Mouse (Mus musculus) CH12.LX (cell line): Measurements from ENCODE around the gene Mettl21e. TPM values are rescaled to one million over a fixed set of nuclear protein-coding genes. Genes with fewer than 3 reads are reported as not detected.
"Not testable (repeated sequence)": the region's sequence is repeated elsewhere in the genome, so short reads cannot be mapped to it uniquely, and the experiment has no call there.

ENCODE experiments used
- DNase-seq: peaks from one replicate; pipeline ENCODE4 v3.0.0-alpha.2; 2013; ENCODE audit errors: extremely low read depth
- H3K27ac ChIP-seq: 2 replicates; pipeline ENCODE4 v1.5.1; 2012; ENCODE audit warnings: low read depth, mild to moderate bottlenecking, control low read depth, moderate library complexity; ENCODE audit not compliant: insufficient read depth
- H3K27me3 ChIP-seq: replicated peaks from 2 replicates; pipeline ENCODE3; 2012; ENCODE audit warnings: inconsistent platforms
- H3K36me3 ChIP-seq, 2 experiments: replicated peaks in 1 of 2; 2 replicates each; pipeline versions ENCODE3 to v1.6.1; 2012; ENCODE audit warnings: inconsistent platforms in 1 of 2, low read length in 1 of 2, mild to moderate bottlenecking in 1 of 2, mixed read lengths in 1 of 2, moderate library complexity in 1 of 2; ENCODE audit not compliant: control insufficient read depth in 1 of 2, insufficient read depth in 1 of 2
- H3K4me1 ChIP-seq, 2 experiments: 2 replicates each; pipeline ENCODE4 v1.6.1; 2012; ENCODE audit warnings: inconsistent platforms in 1 of 2, moderate library complexity in 1 of 2; ENCODE audit not compliant: insufficient read depth in 2 of 2, control insufficient read depth in 1 of 2
- H3K4me2 ChIP-seq: 2 replicates; pipeline ENCODE4 v1.6.1; 2012; ENCODE audit warnings: low read depth, mild to moderate bottlenecking, control low read depth; ENCODE audit not compliant: poor library complexity, insufficient read depth, severe bottlenecking
- H3K4me3 ChIP-seq, 3 experiments: fragments of 150-350 bp in 1 of 3; sonication (generic) in 1 of 3; replicated peaks in 1 of 3; 2 replicates each; pipeline versions ENCODE3 to v1.5.1; 2011 to 2012; ENCODE audit warnings: low read depth in 2 of 3, low read length in 2 of 3, mild to moderate bottlenecking in 2 of 3, moderate library complexity in 2 of 3, control low read depth in 1 of 3, improper control_type of control experiment in 1 of 3, inconsistent platforms in 1 of 3, mixed read lengths in 1 of 3; ENCODE audit not compliant: poor library complexity in 1 of 3
- H3K79me2 ChIP-seq: replicated peaks from 2 replicates; pipeline ENCODE4 v1.6.1; 2012; ENCODE audit warnings: mild to moderate bottlenecking, moderate library complexity; ENCODE audit not compliant: control insufficient read depth, poor library complexity, insufficient read depth, severe bottlenecking; ENCODE audit errors: extremely low read depth
- H3K9ac ChIP-seq: 2 replicates; pipeline ENCODE4 v1.6.1; 2012; ENCODE audit warnings: low read depth, mild to moderate bottlenecking, control low read depth, moderate library complexity; ENCODE audit not compliant: insufficient read depth
- H3K9me3 ChIP-seq: replicated peaks from 2 replicates; pipeline ENCODE3; 2012; ENCODE audit warnings: low read length, inconsistent platforms, mixed read lengths
- CHD1 ChIP-seq: IDR thresholded peaks from 2 replicates; pipeline ENCODE4 v1.6.1; 2012; ENCODE audit warnings: low read depth, low read length, improper control_type of control experiment, inconsistent platforms
- EP300 ChIP-seq: IDR thresholded peaks from 2 replicates; pipeline ENCODE4 v1.6.1; 2011; ENCODE audit warnings: low read length, improper control_type of control experiment
- ETS1 ChIP-seq: conservative IDR thresholded peaks from 2 replicates; pipeline ENCODE4 v1.6.1; 2012; ENCODE audit warnings: low read depth, mild to moderate bottlenecking, inconsistent platforms, low read length, improper control_type of control experiment, moderate library complexity
- GABPA ChIP-seq: IDR thresholded peaks from 2 replicates; pipeline ENCODE4 v1.6.1; 2012; ENCODE audit warnings: low read depth, low read length, improper control_type of control experiment, inconsistent platforms; ENCODE audit not compliant: insufficient replicate concordance
- HCFC1 ChIP-seq: IDR thresholded peaks from 2 replicates; pipeline ENCODE4 v1.6.1; 2012; ENCODE audit warnings: low read depth, mild to moderate bottlenecking, inconsistent platforms, low read length, improper control_type of control experiment
- JUN ChIP-seq: IDR thresholded peaks from 2 replicates; pipeline ENCODE4 v1.6.1; 2011; ENCODE audit warnings: low read depth, mild to moderate bottlenecking, low read length, improper control_type of control experiment, moderate library complexity; ENCODE audit not compliant: insufficient read depth
- KAT2A ChIP-seq: IDR thresholded peaks from 2 replicates; pipeline ENCODE4 v1.6.1; 2012; ENCODE audit warnings: low read length, improper control_type of control experiment, inconsistent platforms; ENCODE audit not compliant: insufficient replicate concordance
- MAFK ChIP-seq: IDR thresholded peaks from 2 replicates; pipeline ENCODE4 v1.6.1; 2011; ENCODE audit warnings: low read length, improper control_type of control experiment; ENCODE audit not compliant: insufficient replicate concordance
- MEF2A ChIP-seq: IDR thresholded peaks from 2 replicates; pipeline ENCODE4 v1.6.1; 2014; ENCODE audit warnings: low read depth, mild to moderate bottlenecking, inconsistent platforms, low read length, improper control_type of control experiment, borderline replicate concordance
- MXI1 ChIP-seq: IDR thresholded peaks from 2 replicates; pipeline ENCODE4 v1.6.1; 2011; ENCODE audit warnings: mild to moderate bottlenecking, low read depth, low read length, improper control_type of control experiment
- MYC ChIP-seq: IDR thresholded peaks from 2 replicates; pipeline ENCODE4 v1.6.1; 2011; ENCODE audit warnings: low read depth, mild to moderate bottlenecking, improper control_type of control experiment, low read length
- RAD21 ChIP-seq: IDR thresholded peaks from 2 replicates; pipeline ENCODE4 v1.6.1; 2011; ENCODE audit warnings: low read depth, mild to moderate bottlenecking, low read length, improper control_type of control experiment, moderate library complexity
- RCOR1 ChIP-seq: conservative IDR thresholded peaks from 2 replicates; pipeline ENCODE4 v1.6.1; 2012; ENCODE audit warnings: low read depth, mild to moderate bottlenecking, inconsistent platforms, low read length, improper control_type of control experiment
- SIN3A ChIP-seq: IDR thresholded peaks from 2 replicates; pipeline ENCODE4 v1.6.1; 2012; ENCODE audit warnings: low read length, improper control_type of control experiment, inconsistent platforms
- TBP ChIP-seq: conservative IDR thresholded peaks from 2 replicates; pipeline ENCODE4 v1.6.1; 2011; ENCODE audit warnings: low read depth, low read length, improper control_type of control experiment
- TCF12 ChIP-seq: IDR thresholded peaks from 2 replicates; pipeline ENCODE4 v1.6.1; 2014; ENCODE audit warnings: low read depth, mild to moderate bottlenecking, inconsistent platforms, low read length, improper control_type of control experiment
- UBTF ChIP-seq: IDR thresholded peaks from 2 replicates; pipeline ENCODE4 v1.6.1; 2012; ENCODE audit warnings: low read depth, mild to moderate bottlenecking, inconsistent platforms, low read length, improper control_type of control experiment, moderate library complexity
- ZC3H11A ChIP-seq: IDR thresholded peaks from 2 replicates; pipeline ENCODE4 v1.6.1; 2012; ENCODE audit warnings: low read depth, mild to moderate bottlenecking, inconsistent platforms, low read length, improper control_type of control experiment
- dilution Hi-C: fragments of 300-500 bp; cut with MboI; formaldehyde crosslinking; loops from 2 replicates; pipeline ENCODE4 v1.14.3; 2020; ENCODE audit warnings: low sequenced_read_pairs; ENCODE audit not compliant: extremely low pct_unique_long_range_greater_than_20kb, extremely low pct_ligation_motif_present
- in situ Hi-C: fragments of 300-500 bp; cut with MboI; formaldehyde crosslinking; loops from 3 replicates; pipeline ENCODE4 v1.14.3; 2019; ENCODE audit warnings: low sequenced_read_pairs, low pct_ligation_motif_present, low pct_unique_long_range_greater_than_20kb, mixed read lengths
- polyA plus RNA-seq: library from polyadenylated mRNA; unstranded; fragments of >175 nt; gene quantifications from 2 replicates; pipeline ENCODE4 v1.2.1, GENCODE M21; 2012; ENCODE audit warnings: low read depth; ENCODE audit not compliant: insufficient read length
- total RNA-seq, 2 experiments: library from RNA; depleted of rRNA; stranded (reverse); fragments of 300-350 nt in 1 of 2; fragments of >200 nt in 1 of 2; gene quantifications; 2 replicates each; pipeline ENCODE4 v1.2.3; 2012 to 2014

Gene Mettl21e
- total RNA-seq (2012; rRNA removed), result not detected in 2 replicates
- not detected in 2 replicates for total RNA-seq (2014; rRNA removed)
- polyA plus RNA-seq, result not detected in 2 replicates

DNA sequence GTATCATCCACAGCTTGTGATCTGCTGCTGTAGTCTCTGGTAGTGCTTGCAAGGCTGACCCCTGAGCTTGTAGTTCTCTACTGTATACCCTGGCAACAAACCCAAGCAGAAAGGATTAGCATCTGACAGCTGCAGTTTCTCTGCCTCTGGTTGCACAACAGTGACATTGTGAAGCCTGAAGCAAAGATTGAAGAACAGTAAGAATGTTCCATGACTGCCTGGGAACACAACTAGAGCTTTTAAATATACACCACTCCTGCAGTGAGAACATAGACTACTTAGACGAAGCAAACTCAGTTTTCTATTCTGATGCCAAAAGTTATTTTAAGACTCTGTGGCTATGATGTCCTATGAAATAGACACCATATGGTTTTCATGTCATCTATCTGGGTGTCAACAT lies at the start of gene Mettl21e:
Gene Mettl21e (minus strand): TSS at position 86 of the 400 bp plus-strand sequence.
- no peak for DNase-seq
- H3K4me2 ChIP-seq, result no peak within 1 kb of the TSS
- H3K79me2 ChIP-seq, result no peaks in the 10 kb centered on the region
- no peak for TF ChIP-seq MXI1
- no peak for TF ChIP-seq ZC3H11A
- TF ChIP-seq KAT2A, result no peak
- no peak for TF ChIP-seq MYC
- TF ChIP-seq TBP, result no peak
- TF ChIP-seq SIN3A, result no peak
- no peak for TF ChIP-seq RCOR1
- no peak for TF ChIP-seq UBTF
- no peak for TF ChIP-seq ETS1
- no peak for TF ChIP-seq GABPA
- no peak for TF ChIP-seq RAD21
- TF ChIP-seq HCFC1, result no peak
- no peak for TF ChIP-seq JUN
- no peak for TF ChIP-seq MEF2A
- no peak for TF ChIP-seq CHD1
- no peak for TF ChIP-seq MAFK
- no peak for TF ChIP-seq EP300
- TF ChIP-seq TCF12, result no peak
- no peaks in the 10 kb centered on the region for H3K27me3 ChIP-seq
- no peak within 1 kb of the TSS for H3K27ac ChIP-seq
- dilution Hi-C loops (no loop called here), in situ Hi-C loops (no loop called here)
- no peaks in the 10 kb centered on the region for H3K36me3 ChIP-seq
- H3K4me1 ChIP-seq, result no peaks in the 10 kb centered on the region
- H3K9ac ChIP-seq, result no peak within 1 kb of the TSS
- no peaks in the 10 kb centered on the region for H3K9me3 ChIP-seq
- no peak within 1 kb of the TSS for H3K4me3 ChIP-seq

GRCm38 (mm10) chr1:44240440-44240839 lies 21.7 kb upstream of the Mettl21e start:
- in situ Hi-C loops, H3K36me3 ChIP-seq, H3K27me3 ChIP-seq, H3K9me3 ChIP-seq, H3K79me2 ChIP-seq, H3K4me2 ChIP-seq, H3K27ac ChIP-seq, DNase-seq, H3K9ac ChIP-seq, H3K4me3 ChIP-seq, dilution Hi-C loops, H3K4me1 ChIP-seq: not testable (repeated sequence)
